Mouse (Mus musculus) mouse embryonic stem cell (cell line): ENCODE results near the gene Cyfip2.
"Not testable (repeated sequence)": the region's sequence is repeated elsewhere in the genome, so short reads cannot be mapped to it uniquely, and the experiment has no call there.

Experiments used
- in situ Hi-C, 2 experiments: fragments of 300-500 bp; cut with MboI; formaldehyde crosslinking; loops; 1 replicate in 1 of 2; 3 replicates in 1 of 2; pipeline ENCODE4 v1.14.3; 2019 to 2020; ENCODE audit warnings: low sequenced_read_pairs in 2 of 2, low pct_unique_long_range_greater_than_20kb in 1 of 2, mixed read lengths in 1 of 2; ENCODE audit not compliant: unreplicated experiment in 1 of 2

Cyfip2 gene

GRCm38 (mm10) chr11:46217686-46218085 lies 95.0 kb downstream of the Cyfip2 start:
- in situ Hi-C loops: loop anchor here in 1 of 2 experiments (25.0 kb wide), 1 partner anchor 180 kb away; no protein-coding TSS in a partner anchor

- in situ Hi-C loops: loop anchor here in 1 of 2 experiments (25.0 kb wide), 1 partner anchor 179 kb away; no protein-coding TSS in a partner anchor
Measured at GRCm38 (mm10) chr11:46216669-46217068, 96.0 kb downstream of the Cyfip2 start.

- in situ Hi-C loops: loop anchor here in 1 of 2 experiments (25.0 kb wide), 1 partner anchor 178 kb away; no protein-coding TSS in a partner anchor
Measured at GRCm38 (mm10) chr11:46215354-46215753, 97.3 kb downstream of the Cyfip2 start.

GRCm38 (mm10) chr11:46214368-46215230 lies 98.1 kb downstream of the Cyfip2 start:
- in situ Hi-C loops: loop anchor here in 1 of 2 experiments (25.0 kb wide), 1 partner anchor 177 kb away; no protein-coding TSS in a partner anchor

- in situ Hi-C loops: loop anchor here in 1 of 2 experiments (25.0 kb wide), 1 partner anchor 177 kb away; no protein-coding TSS in a partner anchor
Measured at GRCm38 (mm10) chr11:46213844-46214243, 98.8 kb downstream of the Cyfip2 start.

- in situ Hi-C loops: loop anchor here in 1 of 2 experiments (25.0 kb wide), 1 partner anchor 175 kb away; no protein-coding TSS in a partner anchor
Measured at GRCm38 (mm10) chr11:46211858-46212257, 100.8 kb downstream of the Cyfip2 start.

GRCm38 (mm10) chr11:46209884-46210283 lies 102.8 kb downstream of the Cyfip2 start:
- in situ Hi-C loops: loop anchor here (5.0 to 25.0 kb wide), 2 partner anchors 173 kb away; no protein-coding TSS in a partner anchor

GRCm38 (mm10) chr11:46205639-46206409 lies 106.8 kb downstream of the Cyfip2 start:
- in situ Hi-C loops: loop anchor here (5.0 to 25.0 kb wide), 2 partner anchors 169 kb away; no protein-coding TSS in a partner anchor

GRCm38 (mm10) chr11:46204841-46205240 lies 107.8 kb downstream of the Cyfip2 start:
- in situ Hi-C loops: loop anchor here (5.0 to 25.0 kb wide), 2 partner anchors 168 kb away; no protein-coding TSS in a partner anchor

GRCm38 (mm10) chr11:46202547-46202887 lies 110.1 kb downstream of the Cyfip2 start:
- in situ Hi-C loops: loop anchor here in 1 of 2 experiments (25.0 kb wide), 1 partner anchor 165 kb away; no protein-coding TSS in a partner anchor

- in situ Hi-C loops: loop anchor here in 1 of 2 experiments (25.0 kb wide), 1 partner anchor 165 kb away; no protein-coding TSS in a partner anchor
Measured at GRCm38 (mm10) chr11:46201636-46202546, 110.8 kb downstream of the Cyfip2 start.

GRCm38 (mm10) chr11:46200664-46201063 lies 112.0 kb downstream of the Cyfip2 start:
- in situ Hi-C loops: loop anchor here in 1 of 2 experiments (25.0 kb wide), 1 partner anchor 163 kb away; no protein-coding TSS in a partner anchor

- in situ Hi-C loops: no loop called here
Measured at GRCm38 (mm10) chr11:46194175-46194574, 118.5 kb downstream of the Cyfip2 start.

GRCm38 (mm10) chr11:46188283-46188682 lies 124.4 kb downstream of the Cyfip2 start:
- in situ Hi-C loops: no loop called here

- in situ Hi-C loops: no loop called here
Measured at GRCm38 (mm10) chr11:46185486-46185885, 127.2 kb downstream of the Cyfip2 start.

GRCm38 (mm10) chr11:46184946-46185345 lies 127.7 kb downstream of the Cyfip2 start:
- in situ Hi-C loops: no loop called here

GRCm38 (mm10) chr11:46182031-46182430 lies 130.6 kb downstream of the Cyfip2 start:
- in situ Hi-C loops: not testable (repeated sequence)
